Mouse (Mus musculus): Measurements from ENCODE around the gene Cers6.

DNA sequence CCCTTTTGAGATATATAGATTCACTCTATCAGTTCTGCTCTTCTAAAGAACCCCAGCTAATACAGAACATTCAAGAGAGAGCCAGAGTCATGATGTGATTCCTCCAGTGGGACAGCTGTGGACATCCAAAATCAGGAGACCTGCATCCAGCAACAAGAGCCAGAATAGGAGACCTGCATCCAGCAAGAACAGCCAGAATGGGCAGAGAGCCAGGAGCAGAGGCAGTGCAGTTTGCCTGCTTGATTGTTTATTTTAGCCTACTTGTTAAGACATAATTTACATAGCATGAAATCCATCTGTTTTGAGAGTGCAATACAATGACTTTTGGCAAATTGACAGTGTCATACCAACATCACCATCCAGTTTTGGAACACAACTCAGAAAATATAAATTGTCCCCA, 133.2 kb downstream of the Cers6 start:
- TF ChIP-seq CTCF (IDR thresholded peaks at IDR 0.05; ENCODE audit: extremely low read depth, insufficient read depth, insufficient read length, insufficient replicate concordance) (no peak), POLR2A (IDR thresholded peaks at IDR 0.05; ENCODE audit: low read depth, low read length) (no peak)
